Mouse (Mus musculus) cerebellum, postnatal 36 days (tissue): ENCODE measurements around the gene Tmem178b.

ENCODE experiments used
- DNase-seq, 2 experiments: peaks; one replicate each; pipeline ENCODE4 v3.0.0; 2021 to 2022; ENCODE audit warnings: mixed read lengths in 2 of 2

Gene Tmem178b

DNA sequence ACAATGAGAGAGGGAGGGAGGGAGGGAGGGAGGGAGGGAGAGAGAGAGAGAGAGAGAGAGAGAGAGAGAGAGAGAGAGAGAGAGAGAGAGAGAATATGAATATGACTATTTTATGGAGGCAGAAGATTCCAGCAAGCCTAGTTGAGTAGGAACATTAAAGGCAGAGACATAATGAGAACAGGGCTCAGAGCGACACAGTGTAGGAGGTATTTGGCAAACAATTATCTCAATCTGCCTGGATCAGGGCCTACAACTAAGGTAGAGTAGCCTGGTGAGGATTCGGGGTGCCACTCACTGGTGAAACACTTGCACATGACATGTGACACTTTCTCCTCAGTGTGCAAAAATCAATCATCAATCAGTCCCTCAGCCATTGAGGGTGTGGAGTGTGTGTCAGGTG lies 225.4 kb downstream of the Tmem178b start:
- no peak for DNase-seq

- no peak for DNase-seq
These were observed 228.7 kb downstream of the Tmem178b start for GRCm38 (mm10) chr6:40101785-40102184.

DNA sequence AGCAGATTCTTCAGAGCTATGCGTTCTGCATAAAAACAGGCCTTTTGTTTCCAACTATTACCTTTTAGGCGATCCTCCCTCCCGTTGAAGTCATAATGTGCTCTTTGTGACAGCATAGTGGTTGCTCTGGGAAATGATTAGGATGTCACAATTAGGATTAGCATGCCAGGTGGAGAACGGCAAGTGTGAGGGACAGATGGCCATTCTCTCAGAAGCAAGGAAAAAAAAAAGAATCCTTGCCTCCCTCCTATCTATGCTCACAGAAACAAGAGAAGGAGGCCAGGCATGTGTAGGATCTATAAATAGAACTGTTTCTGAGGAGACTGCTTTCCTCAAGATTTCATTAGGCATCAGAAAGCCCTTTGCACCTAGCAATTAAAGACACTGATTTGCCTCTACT lies 229.8 kb downstream of the Tmem178b start:
- DNase-seq = peak; percentile 45 to 61

DNA sequence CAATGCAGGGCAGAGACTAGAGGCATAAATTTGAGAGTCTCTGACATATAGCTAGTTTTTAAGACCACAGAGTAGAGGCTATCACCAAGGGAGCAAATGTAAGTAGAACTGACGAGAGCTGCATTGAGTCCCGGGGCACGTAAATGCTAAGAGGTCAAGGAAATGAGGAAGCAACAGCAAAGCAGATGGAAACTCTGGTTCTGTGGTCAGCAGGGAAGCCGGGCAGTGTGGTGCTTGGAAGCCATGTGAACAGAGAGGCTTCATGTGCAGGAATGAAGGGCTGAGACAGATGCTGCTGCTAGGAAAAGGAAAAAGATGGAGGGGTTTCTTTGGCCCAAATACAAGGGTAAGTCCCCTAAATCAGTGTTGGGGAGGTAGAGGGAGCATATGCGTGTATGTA lies 237.0 kb downstream of the Tmem178b start:
- DNase-seq = no peak

- no peak for DNase-seq
These were observed 237.7 kb downstream of the Tmem178b start for GRCm38 (mm10) chr6:40110729-40111128.

- DNase-seq = no peak
These were observed 239.4 kb downstream of the Tmem178b start for GRCm38 (mm10) chr6:40112488-40112887.

- no peak for DNase-seq
These were observed 243.2 kb downstream of the Tmem178b start for GRCm38 (mm10) chr6:40116225-40116624.

GRCm38 (mm10) chr6:40120176-40120575 lies 247.1 kb downstream of the Tmem178b start:
- no peak for DNase-seq

GRCm38 (mm10) chr6:40121494-40121893 lies 248.4 kb downstream of the Tmem178b start:
- DNase-seq = no peak

DNA sequence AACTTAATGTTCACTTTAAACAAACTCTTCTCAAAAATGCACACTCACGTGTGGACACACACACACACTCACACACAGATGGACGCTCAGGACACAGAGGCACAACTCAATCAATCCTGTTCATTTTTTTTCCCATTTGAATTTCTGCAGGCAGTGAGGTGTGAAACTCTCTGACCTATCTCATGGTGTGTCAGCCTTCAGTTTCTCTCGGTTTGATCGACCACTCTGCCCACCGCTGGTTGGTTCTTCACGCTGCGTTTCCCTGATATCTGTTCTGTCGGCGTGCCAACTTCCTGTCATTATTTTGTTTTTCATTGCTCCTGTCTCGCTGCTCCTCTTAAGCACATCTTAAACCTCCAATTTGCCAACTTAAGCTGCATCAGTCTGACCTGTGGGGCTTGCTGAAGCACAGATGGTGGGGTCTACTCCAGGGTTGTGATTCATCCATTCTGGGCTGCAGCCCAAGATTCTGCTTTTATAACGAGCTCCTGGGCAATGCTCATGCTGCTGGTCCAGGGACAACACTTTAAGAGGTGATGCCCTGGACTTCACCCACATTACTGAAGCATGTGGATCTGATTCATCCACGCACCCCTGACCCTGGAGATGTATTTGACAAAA lies 250.1 kb downstream of the Tmem178b start:
- DNase-seq = peak; percentile 67 to 74

- no peak for DNase-seq
These were observed 250.9 kb downstream of the Tmem178b start for GRCm38 (mm10) chr6:40123960-40124359.

DNA sequence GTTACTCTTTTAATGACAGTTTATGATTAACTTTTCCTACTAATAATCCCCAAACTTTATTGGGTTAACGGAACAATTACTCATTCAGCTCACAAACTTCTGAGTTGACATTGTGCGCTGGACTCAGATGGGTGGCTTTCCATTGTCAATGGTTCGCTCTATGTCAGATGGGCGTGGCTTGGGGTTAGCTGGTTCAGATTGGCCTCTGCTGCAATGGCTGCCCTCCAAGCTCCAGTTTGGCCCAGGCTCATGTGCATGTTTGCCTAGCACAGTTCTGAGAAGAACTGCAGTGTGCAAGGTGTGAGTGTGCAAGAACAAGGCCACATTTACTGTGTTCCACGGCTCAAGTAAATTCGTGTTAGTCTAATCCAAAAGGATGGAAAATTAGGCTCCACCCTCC lies 255.6 kb downstream of the Tmem178b start:
- DNase-seq = no peak

- DNase-seq = no peak
These were observed 258.9 kb downstream of the Tmem178b start for GRCm38 (mm10) chr6:40131936-40132335.

GRCm38 (mm10) chr6:40133436-40133835 lies 260.4 kb downstream of the Tmem178b start:
- no peak for DNase-seq

- no peak for DNase-seq
These were observed 262.6 kb downstream of the Tmem178b start for GRCm38 (mm10) chr6:40135716-40136115.

- DNase-seq = no peak
These were observed 264.3 kb downstream of the Tmem178b start for GRCm38 (mm10) chr6:40137346-40137745.

GRCm38 (mm10) chr6:40137831-40138520 lies 264.9 kb downstream of the Tmem178b start:
- DNase-seq = no peak

- DNase-seq = no peak
These were observed 269.5 kb downstream of the Tmem178b start for GRCm38 (mm10) chr6:40142582-40142981.

GRCm38 (mm10) chr6:40144371-40144770 lies 271.3 kb downstream of the Tmem178b start:
- DNase-seq = peak; percentile 52 to 53

GRCm38 (mm10) chr6:40145601-40146000 lies 272.5 kb downstream of the Tmem178b start:
- no peak for DNase-seq

- DNase-seq = no peak
These were observed 279.2 kb downstream of the Tmem178b start for GRCm38 (mm10) chr6:40152241-40152640.

GRCm38 (mm10) chr6:40161381-40161780 lies 288.3 kb downstream of the Tmem178b start:
- no peak for DNase-seq

GRCm38 (mm10) chr6:40173559-40173958 lies 300.5 kb downstream of the Tmem178b start:
- DNase-seq = peak; percentile 78 to 86

GRCm38 (mm10) chr6:40177870-40178269 lies 304.8 kb downstream of the Tmem178b start:
- no peak for DNase-seq

GRCm38 (mm10) chr6:40180551-40180950 lies 307.5 kb downstream of the Tmem178b start:
- DNase-seq = no peak
